Mouse (Mus musculus) heart, adult 2 months (tissue): ENCODE data around the gene Gm11037.

Experiments
- CTCF ChIP-seq: fragments of 200-600 bp; IDR thresholded peaks from 2 replicates; pipeline ENCODE4 v1.8.1; 2022; ENCODE audit warnings: antibody characterized with exemption, mild to moderate bottlenecking, moderate library complexity
- EP300 ChIP-seq: fragments of 200-500 bp; IDR thresholded peaks from 2 replicates; pipeline ENCODE4 v1.6.1; 2011; ENCODE audit warnings: low read depth, low read length, control low read depth; ENCODE audit not compliant: insufficient read depth

DNA sequence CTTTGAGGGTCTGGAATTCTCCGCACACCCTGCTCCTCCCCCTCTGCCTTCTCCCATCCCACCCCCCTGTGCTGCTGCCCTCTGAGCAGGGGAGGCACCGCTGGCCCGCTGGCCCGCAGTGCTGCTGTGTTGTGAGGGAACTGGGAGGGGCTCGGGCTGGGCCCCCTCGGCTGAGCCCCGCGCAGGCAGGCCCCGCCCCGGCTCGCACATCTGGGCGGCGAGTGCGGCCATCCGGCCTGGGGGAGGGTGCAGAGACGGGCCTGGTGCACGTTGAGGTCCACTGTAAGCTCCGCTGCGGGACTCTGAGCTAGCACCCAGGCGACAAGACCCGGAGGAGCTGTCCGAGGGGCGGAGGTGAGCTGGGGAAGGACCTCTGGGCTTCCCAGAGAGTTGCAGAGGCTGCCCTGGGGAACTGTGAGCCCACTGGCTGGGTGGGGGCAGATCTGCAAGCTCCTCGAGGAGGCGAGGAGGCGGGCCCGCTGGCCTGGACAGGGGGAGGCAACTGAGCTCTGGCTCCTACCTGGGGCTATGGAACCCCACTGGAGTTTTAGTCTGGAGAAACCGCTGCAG lies 6.1 kb upstream of the Gm11037 start, which contains the start of gene Hspa12b:
- TF ChIP-seq CTCF (no peak), EP300 (0 out of 2 replicates have a peak, but pooled peaks have one; percentile 36)
